Mouse (Mus musculus) kidney, embryonic 14.5 days (tissue): Measurements from ENCODE around the gene Krt9. TPM values are rescaled to one million over a fixed set of nuclear protein-coding genes. Genes with fewer than 3 reads are reported as not detected.
A peak's percentile ranks its signal among the peaks of the same experiment; 100 is the strongest.

Experiments
- ATAC-seq: fragments of 200-750 bp; cut with Nextera tagmentation; 2 replicates; pipeline ENCODE4 v1.8.0; 2017; ENCODE audit warnings: moderate number of reproducible peaks, mild to moderate bottlenecking, moderate TSS enrichment, moderate library complexity; ENCODE audit not compliant: low FRiP score, low TSS enrichment
- H3K27ac ChIP-seq: fragments of 300-500 bp; sonication (generic); 2 replicates; pipeline ENCODE4 v1.5.1; 2014; ENCODE audit warnings: low read depth, mild to moderate bottlenecking, low read length, moderate library complexity, mixed read lengths
- H3K27me3 ChIP-seq: fragments of 300-500 bp; sonication (generic); 2 replicates; pipeline ENCODE4 v1.6.1; 2014; ENCODE audit warnings: mild to moderate bottlenecking, low read length; ENCODE audit not compliant: control insufficient read depth, insufficient read depth
- H3K36me3 ChIP-seq: fragments of 300-500 bp; sonication (generic); 2 replicates; pipeline ENCODE4 v1.6.1; 2014; ENCODE audit warnings: low read length, mixed read lengths; ENCODE audit not compliant: control insufficient read depth, insufficient read depth
- H3K4me1 ChIP-seq: fragments of 300-500 bp; sonication (generic); 2 replicates; pipeline ENCODE4 v1.6.1; 2014; ENCODE audit warnings: low read length, mixed read lengths; ENCODE audit not compliant: control insufficient read depth, insufficient read depth
- H3K4me2 ChIP-seq: fragments of 300-500 bp; sonication (generic); replicated peaks from 2 replicates; pipeline ENCODE4 v1.6.1; 2014; ENCODE audit warnings: low read depth, mild to moderate bottlenecking, low read length
- H3K4me3 ChIP-seq: fragments of 300-500 bp; sonication (generic); 2 replicates; pipeline ENCODE4 v1.5.1; 2014; ENCODE audit warnings: mild to moderate bottlenecking, low read length
- H3K9ac ChIP-seq: fragments of 300-500 bp; sonication (generic); 2 replicates; pipeline ENCODE4 v1.6.1; 2014; ENCODE audit warnings: low read depth, mild to moderate bottlenecking, low read length, moderate library complexity
- H3K9me3 ChIP-seq: fragments of 300-500 bp; sonication (generic); 2 replicates; pipeline ENCODE4 v1.6.1; 2016; ENCODE audit warnings: low read length; ENCODE audit not compliant: control insufficient read depth
- WGBS: fragments of 180-500 bp; shearing (Covaris S2); extraction: QIAGEN DNeasy Blood & Tissue Kit; methylation state at CpG from one replicate; pipeline ENCODE4 v1.1.7; 2014; 5-methylcytosine and 5-hydroxymethylcytosine counted together
- polyA plus RNA-seq: library from polyadenylated mRNA; unstranded; fragments of >200 nt; fragmentation: Nextera tagmentation; extraction: Ambion mirVana; gene quantifications from 2 replicates; pipeline ENCODE4 v1.2.1, GENCODE M21; 2014

The Krt9 gene
- polyA plus RNA-seq, 1 experiment from 2014 or later = not detected

DNA sequence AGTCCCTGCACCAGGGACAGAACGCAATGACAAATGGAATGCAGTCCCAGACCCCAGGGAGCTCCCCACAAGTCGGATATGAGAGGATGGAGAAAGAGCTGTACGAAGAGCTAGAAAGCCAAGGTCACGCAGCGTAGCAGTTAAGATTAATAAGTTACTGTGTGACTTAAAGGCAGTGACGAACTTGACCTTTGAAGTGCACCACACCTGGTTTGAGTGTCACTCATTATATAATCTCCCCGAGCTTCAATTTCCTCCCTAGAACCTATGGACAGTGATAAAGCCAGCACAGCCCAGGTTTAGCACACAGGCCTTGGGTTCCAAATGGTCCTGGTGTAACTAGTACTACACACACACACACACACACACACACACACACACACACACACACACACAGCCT is 28.7 kb downstream of the Krt9 start:
- Histone ChIP-seq H3K9me3 (no peaks in the 10 kb centered on the region), H3K4me1 (peaks cover 11% of the 10 kb centered on the region; the same call in 1 of the 2 replicates), H3K9ac (no peak overlapping the region), H3K4me3 (no peak overlapping the region), H3K27ac (no peak overlapping the region), H3K4me2 (no peak overlapping the region), H3K36me3 (no peaks in the 10 kb centered on the region), H3K27me3 (no peaks in the 10 kb centered on the region)
- 40% methylated on average over 7 of the region's 7 CpGs for WGBS
- no peak for ATAC-seq

DNA sequence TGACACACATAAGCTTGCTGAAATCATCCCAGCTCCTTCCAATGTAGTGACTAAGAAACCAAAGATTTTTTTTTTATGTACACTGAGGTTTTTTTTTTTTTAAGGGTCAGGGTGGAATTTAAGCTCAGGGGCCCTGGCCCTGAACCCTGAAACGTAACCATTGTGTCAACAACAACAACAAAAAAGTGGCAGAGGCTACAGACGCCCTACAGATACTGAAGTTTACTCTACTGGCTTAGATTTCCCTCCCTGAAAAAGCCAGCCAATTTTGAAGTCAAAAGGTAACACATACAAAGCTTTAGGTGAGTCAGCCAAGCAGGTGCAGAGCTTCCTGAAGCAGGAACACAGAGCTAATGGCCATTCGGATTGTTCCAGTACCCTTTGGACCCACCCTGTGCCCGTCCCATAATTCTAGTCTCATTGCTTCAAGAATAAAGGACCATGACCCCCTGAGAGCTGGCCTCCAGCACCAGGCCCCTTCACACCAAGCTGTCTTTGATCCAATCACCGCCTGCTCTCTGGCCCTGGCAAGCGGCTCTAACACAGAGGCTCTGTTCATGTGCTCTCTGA is 35.1 kb downstream of the Krt9 start:
- H3K9ac ChIP-seq = no peak overlapping the region
- no peak for ATAC-seq
- 48% methylated on average over 6 of the region's 6 CpGs for WGBS

DNA sequence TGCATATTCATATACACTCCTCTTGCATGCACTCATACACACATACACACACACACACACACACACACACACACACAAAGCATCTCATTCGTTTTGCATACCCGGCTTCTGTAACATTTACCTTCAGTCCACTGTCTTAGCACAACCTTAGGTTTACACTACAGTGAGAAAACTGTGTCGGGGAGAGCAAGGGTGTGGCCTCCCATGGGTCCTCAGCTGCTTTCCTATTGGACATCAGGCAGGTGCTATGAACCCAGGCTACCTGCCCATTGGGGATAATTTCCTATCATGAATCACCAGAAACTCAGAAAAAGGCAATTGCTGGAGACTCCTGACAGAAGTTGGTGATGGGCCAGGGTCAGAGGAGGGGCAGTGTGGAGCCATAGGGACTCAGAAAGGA is 35.7 kb downstream of the Krt9 start:
- H3K4me2 ChIP-seq = no peak overlapping the region
- H3K9me3 ChIP-seq = no peaks in the 10 kb centered on the region
- no peaks in the 10 kb centered on the region for H3K36me3 ChIP-seq
- no peak overlapping the region for H3K9ac ChIP-seq
- no peak overlapping the region for H3K27ac ChIP-seq
- no peak for ATAC-seq
- WGBS = 78% methylated on average over 3 of the region's 3 CpGs
- H3K27me3 ChIP-seq = no peaks in the 10 kb centered on the region
- H3K4me3 ChIP-seq = no peak overlapping the region
- 0 out of 2 replicates have a peak, but pooled peaks cover 2% of the 10 kb centered on the region for H3K4me1 ChIP-seq

More for the DNA sequence above, 35.1 kb downstream of the Krt9 start:
- H3K27ac ChIP-seq = no peak overlapping the region
- H3K4me2 ChIP-seq = no peak overlapping the region
- 0 out of 2 replicates have a peak, but pooled peaks cover 2% of the 10 kb centered on the region for H3K4me1 ChIP-seq
- no peaks in the 10 kb centered on the region for H3K9me3 ChIP-seq
- H3K36me3 ChIP-seq = no peaks in the 10 kb centered on the region
- no peaks in the 10 kb centered on the region for H3K27me3 ChIP-seq
- H3K4me3 ChIP-seq = no peak overlapping the region

DNA sequence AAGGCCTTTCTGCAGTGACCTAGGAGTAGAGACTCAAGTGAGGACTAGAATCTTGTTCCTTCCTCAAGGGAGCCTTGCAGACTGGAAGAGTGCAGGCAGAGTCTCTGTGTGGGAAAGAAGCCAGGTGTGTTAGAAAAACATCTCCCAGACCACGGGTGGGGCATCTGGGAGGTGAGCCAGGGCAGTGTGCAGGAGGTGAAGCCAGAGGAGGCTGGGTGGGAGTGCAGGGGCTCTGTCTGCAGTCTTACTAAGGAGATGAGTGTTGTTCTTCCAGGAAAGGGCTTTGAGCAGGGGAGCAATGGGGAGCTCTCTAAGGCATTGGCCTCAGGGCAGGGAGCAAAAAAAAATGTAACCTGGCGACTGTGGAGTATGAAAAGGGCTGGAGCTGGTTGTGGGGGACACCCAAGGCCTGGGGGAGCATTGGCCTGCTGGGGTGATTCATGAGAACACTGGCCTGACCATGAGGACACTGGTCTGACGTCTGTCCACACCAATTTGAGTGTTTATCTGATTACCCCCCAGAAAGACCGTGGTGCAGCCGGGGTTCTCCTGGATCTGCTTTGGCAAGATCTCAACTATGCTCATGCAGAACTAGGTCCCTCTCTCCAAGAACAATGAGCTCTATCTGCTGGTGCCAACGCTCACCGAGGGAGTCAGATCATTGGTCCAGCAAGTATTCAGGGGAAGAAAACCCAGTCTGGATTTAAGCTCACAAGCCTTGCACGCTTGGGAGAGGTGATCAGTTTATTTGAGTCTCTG is 37.4 kb downstream of the Krt9 start:
- Histone ChIP-seq H3K36me3 (no peaks in the 10 kb centered on the region), H3K4me2 (no peak overlapping the region), H3K4me3 (no peak overlapping the region), H3K9ac (no peak overlapping the region), H3K4me1 (0 out of 2 replicates have a peak, but pooled peaks cover 2% of the 10 kb centered on the region), H3K27me3 (no peaks in the 10 kb centered on the region), H3K9me3 (no peaks in the 10 kb centered on the region), H3K27ac (no peak overlapping the region)
- WGBS = 58% methylated on average over 8 of the region's 8 CpGs
- no peak for ATAC-seq

DNA sequence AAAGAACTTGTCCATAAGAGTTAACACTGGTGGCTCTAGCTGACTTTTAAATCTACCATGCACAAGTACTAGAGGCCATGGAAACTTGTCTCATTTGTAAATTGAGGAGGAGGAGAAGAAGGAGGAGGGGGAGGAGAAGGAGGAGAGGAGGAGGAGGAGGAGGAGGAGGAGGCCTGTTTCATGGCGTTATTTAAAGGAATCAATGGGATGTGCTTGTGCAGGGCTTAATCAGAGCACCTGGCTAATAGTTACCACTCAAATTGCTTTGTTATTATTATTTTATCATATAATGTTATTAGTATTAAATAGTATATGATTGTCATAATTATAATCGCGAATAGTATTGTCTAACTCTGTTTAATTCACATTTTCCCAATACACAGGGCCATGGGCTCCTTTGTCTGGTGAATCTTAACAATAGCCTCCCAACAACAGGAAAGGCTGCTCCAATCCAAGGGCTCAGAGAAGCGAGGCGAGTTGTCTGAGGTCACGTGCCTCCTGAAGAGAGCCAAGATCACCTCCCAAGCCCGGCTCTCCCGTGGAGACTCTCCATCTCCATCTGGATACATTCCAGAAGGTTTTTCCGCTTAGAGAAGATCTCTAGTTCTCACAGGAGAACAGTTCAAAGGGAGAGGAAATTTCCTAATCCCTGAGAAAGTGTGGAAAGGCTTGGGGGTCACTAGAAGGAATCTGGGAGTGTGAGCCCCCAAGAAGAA is 44.3 kb downstream of the Krt9 start, which contains the start of gene Krt19:
Krt19 (minus strand) TSS at position 51 of the 716 bp plus-strand sequence.
- no peak within 1 kb of the TSS for H3K4me2 ChIP-seq
- H3K4me3 ChIP-seq = no peak within 1 kb of the TSS
- peaks cover 22% of the 10 kb centered on the region; the same call in 1 of the 2 replicates for H3K4me1 ChIP-seq
- H3K27me3 ChIP-seq = peaks cover 21% of the 10 kb centered on the region
- H3K27ac ChIP-seq = no peak within 1 kb of the TSS
- H3K9me3 ChIP-seq = no peaks in the 10 kb centered on the region
- no peak within 1 kb of the TSS for H3K9ac ChIP-seq
- 55% methylated on average over 9 of the region's 9 CpGs for WGBS
- H3K36me3 ChIP-seq = no peaks in the 10 kb centered on the region
- ATAC-seq = no peak

DNA sequence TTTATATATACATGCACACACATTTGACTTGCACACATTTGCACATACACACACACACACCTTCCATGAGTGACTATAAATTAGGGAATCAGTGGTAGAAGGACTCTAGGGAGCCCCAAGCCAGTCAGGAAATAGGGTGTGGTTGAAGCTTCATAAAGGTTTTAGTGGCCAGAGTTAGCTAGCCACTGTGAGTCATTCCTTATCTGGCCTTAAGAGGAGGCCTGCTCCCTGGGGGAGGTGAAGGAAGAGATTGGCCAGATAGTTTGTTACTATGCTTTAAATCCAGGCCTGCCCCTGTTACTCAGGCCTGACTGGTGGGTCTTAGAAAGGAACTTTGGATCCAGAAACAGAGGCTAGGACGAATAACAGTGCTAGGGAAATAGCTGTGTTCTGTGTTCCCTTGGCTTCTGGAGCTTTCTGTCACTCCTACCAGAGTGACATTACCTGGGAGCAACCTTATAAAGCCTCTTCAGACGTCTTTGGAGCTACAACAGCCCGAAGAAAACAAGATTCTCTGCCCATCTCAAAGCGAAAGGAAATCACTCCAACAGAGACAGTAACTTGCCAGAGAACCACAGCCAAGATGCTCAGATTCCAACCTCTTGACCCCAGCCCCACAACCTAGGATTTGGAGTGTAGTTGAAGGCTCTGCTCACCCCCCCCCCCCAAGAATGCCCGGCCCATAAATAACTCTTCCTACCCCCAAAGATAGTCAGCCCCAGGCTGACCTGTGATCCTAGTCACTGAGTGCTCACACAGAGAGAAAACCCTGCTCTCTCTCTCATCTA is 45.3 kb downstream of the Krt9 start:
- H3K27me3 ChIP-seq = peaks cover 21% of the 10 kb centered on the region
- no peaks in the 10 kb centered on the region for H3K36me3 ChIP-seq
- H3K9ac ChIP-seq = no peak overlapping the region
- H3K4me3 ChIP-seq = no peak overlapping the region
- peaks cover 21% of the 10 kb centered on the region; the same call in 1 of the 2 replicates for H3K4me1 ChIP-seq
- no peak for ATAC-seq
- no peak overlapping the region for H3K27ac ChIP-seq
- WGBS = 45% methylated on average over 5 of the region's 5 CpGs
- H3K4me2 ChIP-seq = no peak overlapping the region
- H3K9me3 ChIP-seq = no peaks in the 10 kb centered on the region

DNA sequence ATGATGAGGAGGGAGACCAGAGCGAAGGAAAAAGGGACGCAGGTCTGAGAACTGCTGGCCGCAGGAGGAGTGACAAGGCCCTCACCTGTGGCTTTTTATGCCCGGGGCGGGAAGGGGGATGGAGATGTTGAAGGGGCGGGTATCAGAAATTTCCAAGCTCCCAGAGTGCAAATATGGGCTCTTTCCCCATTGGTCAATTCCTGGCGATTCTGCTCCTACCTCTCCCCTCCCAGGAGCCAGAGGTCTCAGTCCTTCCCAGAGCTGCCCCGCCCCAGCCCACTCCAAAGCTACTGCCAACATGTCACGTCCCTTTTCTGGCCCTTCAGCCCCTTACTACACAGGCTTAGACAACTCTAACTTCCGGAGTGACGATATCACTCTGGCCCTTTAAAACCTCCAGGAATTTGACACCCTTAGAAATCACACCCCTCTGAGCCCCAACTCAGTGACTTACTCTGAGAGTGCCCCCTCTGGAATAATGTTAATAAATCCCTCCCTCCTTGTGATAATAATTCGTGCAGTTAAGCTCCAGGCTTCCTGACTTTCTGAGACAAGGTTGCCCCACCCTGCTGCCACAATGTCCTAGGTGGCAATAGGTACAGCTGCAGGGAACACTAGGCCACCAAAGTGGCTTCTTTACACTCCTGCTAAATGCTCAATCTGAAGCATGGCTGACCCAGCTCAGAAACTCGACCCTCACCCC is 47.0 kb downstream of the Krt9 start:
- H3K36me3 ChIP-seq = no peaks in the 10 kb centered on the region
- H3K4me1 ChIP-seq = peaks cover 21% of the 10 kb centered on the region; the same call in 1 of the 2 replicates
- WGBS = under 1% methylated on average over 13 of the region's 13 CpGs
- peaks cover 21% of the 10 kb centered on the region for H3K27me3 ChIP-seq
- ATAC-seq = peak; percentile 58
- no peak overlapping the region for H3K9ac ChIP-seq
- H3K27ac ChIP-seq = no peak overlapping the region
- peak overlapping the region; percentile 60 for H3K4me2 ChIP-seq
- no peaks in the 10 kb centered on the region for H3K9me3 ChIP-seq
- peak overlapping the region; percentile 41 for H3K4me3 ChIP-seq

DNA sequence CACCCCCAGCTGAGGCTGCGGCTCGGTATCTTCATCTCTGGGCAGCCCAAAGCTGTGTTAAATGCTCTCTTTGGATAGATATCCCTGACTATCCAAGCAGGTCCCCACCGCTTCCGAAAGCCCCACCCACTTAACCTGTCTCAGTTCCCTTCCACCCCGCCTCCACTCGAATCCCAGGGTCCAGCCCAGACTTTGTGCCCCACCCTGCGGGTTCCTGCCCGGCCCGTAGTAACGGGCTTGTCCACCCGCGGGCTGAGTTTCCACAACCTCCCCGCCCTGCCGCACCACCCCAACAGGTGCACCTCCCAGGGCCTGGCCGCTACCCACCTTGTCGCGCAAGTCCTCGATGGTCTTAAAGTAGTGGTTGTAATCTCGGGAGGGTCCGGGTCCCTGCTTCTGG is 47.9 kb downstream of the Krt9 start:
- H3K9ac ChIP-seq = 0 out of 2 replicates have a peak overlapping the region, but pooled peaks have one; percentile 13
- H3K27me3 ChIP-seq = peaks cover 21% of the 10 kb centered on the region
- H3K27ac ChIP-seq = no peak overlapping the region
- H3K4me3 ChIP-seq = peak overlapping the region; percentile 41
- H3K36me3 ChIP-seq = no peaks in the 10 kb centered on the region
- peak; percentile 37; the same call in 1 of the 2 replicates for ATAC-seq
- H3K4me2 ChIP-seq = peak overlapping the region; percentile 60
- WGBS = under 1% methylated on average over 20 of the region's 20 CpGs
- peaks cover 21% of the 10 kb centered on the region; the same call in 1 of the 2 replicates for H3K4me1 ChIP-seq
- H3K9me3 ChIP-seq = no peaks in the 10 kb centered on the region
